Mouse (Mus musculus) lung, adult 2 months (tissue): ENCODE data around the gene Tra2b.

Experiments used
- CTCF ChIP-seq: fragments of 200-500 bp; IDR thresholded peaks from 2 replicates; pipeline ENCODE4 v1.5.1; 2011; ENCODE audit warnings: mild to moderate bottlenecking, low read length, control low read depth; ENCODE audit not compliant: insufficient read depth
- POLR2A ChIP-seq: fragments of 200-500 bp; IDR thresholded peaks from 2 replicates; pipeline ENCODE4 v1.6.1; 2011; ENCODE audit warnings: low read depth, mild to moderate bottlenecking, control low read depth, low read length, borderline replicate concordance; ENCODE audit errors: extremely low read depth

DNA sequence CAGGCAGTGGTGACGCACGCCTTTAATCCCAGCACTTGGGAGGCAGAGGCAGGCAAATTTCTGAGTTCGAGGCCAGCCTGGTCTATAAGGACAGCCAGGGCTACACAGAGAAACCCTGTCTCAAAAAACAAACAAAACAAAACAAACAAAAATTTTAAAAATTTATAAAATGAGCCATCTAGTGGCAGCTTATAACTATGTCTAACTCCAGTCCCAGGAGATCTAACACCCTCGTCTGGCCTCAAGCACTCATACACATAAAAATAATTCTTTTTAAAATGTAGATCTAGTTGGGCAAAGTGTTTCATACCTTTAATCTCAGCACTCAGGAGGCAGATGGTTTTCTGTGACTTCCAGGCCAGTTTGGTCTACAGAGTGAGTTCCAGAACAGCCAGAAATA lies 26.6 kb upstream of the Tra2b start:
- no peak for TF ChIP-seq POLR2A
- no peak for TF ChIP-seq CTCF
